Mouse (Mus musculus) cerebellum, adult 9-11 months (tissue): ENCODE measurements at regions not wholly inside any gene's neighbourhood (a gene's known extent, or its start where the extent isn't known, plus 50 kb on each side); places are given as distances from the start of the nearest gene placed in this dataset.

Experiments used
- DNase-seq: peaks from one replicate; pipeline ENCODE4 v3.0.0; 2022

GRCm38 (mm10) chr16:8117543-8118167 is 307.3 kb downstream of the Tmem114 start:
- DNase-seq, result no peak

GRCm38 (mm10) chr16:8111329-8112116 is 313.4 kb downstream of the Tmem114 start:
- DNase-seq, result no peak

GRCm38 (mm10) chr16:8108141-8109122 is 316.5 kb downstream of the Tmem114 start:
- no peak for DNase-seq

- no peak for DNase-seq
Measured at GRCm38 (mm10) chr16:8079024-8079423, 345.9 kb downstream of the Tmem114 start.

- DNase-seq, result no peak
Measured at GRCm38 (mm10) chr16:8078461-8078860, 346.5 kb downstream of the Tmem114 start.

- DNase-seq, result no peak
Measured at GRCm38 (mm10) chr16:8074729-8075128, 350.2 kb downstream of the Tmem114 start.

GRCm38 (mm10) chr16:8053936-8054335 is 371.0 kb downstream of the Tmem114 start:
- DNase-seq, result no peak

GRCm38 (mm10) chr16:8008966-8009365 is 416.0 kb downstream of the Tmem114 start:
- no peak for DNase-seq

- no peak for DNase-seq
Measured at GRCm38 (mm10) chr16:8006631-8007030, 418.3 kb downstream of the Tmem114 start.

- DNase-seq, result no peak
Measured at GRCm38 (mm10) chr16:8002339-8003089, 422.4 kb downstream of the Tmem114 start.

GRCm38 (mm10) chr16:7982816-7983215 is 442.1 kb downstream of the Tmem114 start:
- DNase-seq, result no peak

GRCm38 (mm10) chr16:7978466-7978865 is 446.5 kb downstream of the Tmem114 start:
- no peak for DNase-seq

- DNase-seq, result no peak
Measured at GRCm38 (mm10) chr16:7951616-7952015, 473.3 kb downstream of the Tmem114 start.

GRCm38 (mm10) chr16:7942333-7942732 is 482.6 kb downstream of the Tmem114 start:
- no peak for DNase-seq

GRCm38 (mm10) chr16:7937167-7937566 is 487.8 kb downstream of the Tmem114 start:
- peak; percentile 41 for DNase-seq

GRCm38 (mm10) chr16:7932322-7932721 is 492.6 kb downstream of the Tmem114 start:
- no peak for DNase-seq

GRCm38 (mm10) chr16:7931676-7932075 is 493.3 kb downstream of the Tmem114 start:
- no peak for DNase-seq

GRCm38 (mm10) chr16:7929112-7929511 is 495.8 kb downstream of the Tmem114 start:
- DNase-seq, result no peak

GRCm38 (mm10) chr16:7928391-7928935 is 496.5 kb downstream of the Tmem114 start:
- no peak for DNase-seq

- no peak for DNase-seq
Measured at GRCm38 (mm10) chr16:7927756-7928155, 497.2 kb downstream of the Tmem114 start.

- no peak for DNase-seq
Measured at GRCm38 (mm10) chr16:7895786-7896185, 529.1 kb downstream of the Tmem114 start.

- DNase-seq, result no peak
Measured at GRCm38 (mm10) chr16:7892799-7893198, 532.1 kb downstream of the Tmem114 start.
